Mouse (Mus musculus) urinary bladder, postnatal 14 days (tissue): ENCODE data around the gene Mxi1.
A peak's percentile ranks its signal among the peaks of the same experiment; 100 is the strongest.

ENCODE experiments used
- DNase-seq: peaks from one replicate; pipeline ENCODE4 v3.0.0; 2021; ENCODE audit warnings: low spot score

Mxi1 gene

GRCm38 (mm10) chr19:53299829-53300181, 10.5 kb upstream of the Mxi1 start:
- no peak for DNase-seq

GRCm38 (mm10) chr19:53303382-53303781, 6.9 kb upstream of the Mxi1 start:
- no peak for DNase-seq

DNA sequence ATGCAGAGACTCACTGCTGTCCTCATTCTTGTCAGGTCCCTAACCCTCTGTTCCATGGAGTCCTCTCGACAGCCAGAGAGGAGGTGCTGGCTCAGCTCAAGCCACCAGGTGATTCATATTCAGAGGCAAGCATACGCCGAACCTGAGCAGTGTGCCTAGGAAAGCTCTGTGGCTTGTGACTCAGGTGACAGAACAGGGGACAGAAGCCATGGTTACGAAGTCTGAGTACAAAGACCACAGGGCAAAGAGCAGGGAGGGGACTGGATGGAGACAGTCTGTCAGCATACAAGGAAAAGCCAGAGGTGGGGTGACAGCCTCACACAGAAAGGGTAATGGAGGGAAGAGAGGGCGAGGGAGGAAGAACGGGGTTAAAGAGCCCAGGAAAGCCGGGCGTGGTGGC, 4.7 kb upstream of the Mxi1 start:
- DNase-seq = no peak

DNA sequence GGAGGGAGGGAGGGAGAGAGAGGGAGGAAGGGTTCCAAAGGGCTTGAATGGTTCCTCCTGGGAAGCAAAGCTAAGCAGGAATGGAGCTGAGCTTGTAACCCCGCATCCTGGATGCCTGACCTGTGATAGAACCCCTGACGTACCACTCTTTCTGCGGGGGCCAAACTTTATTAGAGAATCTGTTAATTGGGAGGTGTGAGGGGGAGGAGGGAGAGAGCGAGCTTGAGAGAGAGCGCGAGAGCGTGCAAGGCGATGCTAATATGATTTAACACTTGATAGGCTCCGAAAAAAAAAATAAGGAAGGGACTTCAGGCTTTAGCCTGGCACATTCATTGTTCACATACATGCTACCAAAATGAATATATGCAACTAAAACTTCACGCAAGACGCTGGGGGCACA, 3.6 kb upstream of the Mxi1 start:
- no peak for DNase-seq

DNA sequence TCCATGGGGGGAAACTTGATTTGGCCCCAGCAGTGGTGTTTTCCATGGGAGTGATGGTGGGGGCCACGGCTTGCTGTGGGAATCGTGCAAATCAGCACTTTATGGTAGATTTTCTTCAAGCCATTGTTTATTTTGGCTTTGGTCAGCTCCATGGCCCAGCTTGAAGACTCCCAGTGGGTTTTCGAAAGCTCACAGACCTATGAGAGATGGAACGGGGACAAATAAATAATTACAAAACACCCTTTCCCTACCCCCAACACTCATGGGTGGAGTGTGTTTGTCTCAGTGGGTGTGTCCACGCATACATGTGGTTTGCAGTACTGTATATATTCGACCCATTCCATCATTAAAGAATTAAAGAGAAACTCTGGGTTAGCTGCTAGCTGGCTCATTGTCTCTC, 3.1 kb upstream of the Mxi1 start:
- DNase-seq = no peak

DNA sequence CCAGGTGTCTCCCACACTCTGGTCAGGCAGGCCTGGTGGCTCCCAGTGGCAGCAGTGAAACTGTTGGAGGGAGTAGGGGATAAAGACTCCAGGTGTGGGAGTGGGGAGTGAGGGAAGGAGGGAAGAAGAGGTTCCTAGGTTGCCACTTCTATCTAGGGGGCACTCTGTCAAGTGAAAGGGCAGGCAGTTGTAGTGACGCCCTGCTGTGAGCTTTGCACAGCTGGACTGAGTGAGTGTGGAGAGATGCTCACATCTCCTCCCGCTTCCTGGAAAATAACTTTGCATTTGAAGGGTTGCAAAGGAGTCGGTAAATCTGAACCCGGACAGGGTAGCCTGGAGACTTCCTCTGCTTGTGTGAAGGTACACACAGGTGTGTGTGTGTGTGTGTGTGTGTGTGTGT, 687 bp upstream of the Mxi1 start:
- DNase-seq = no peak

DNA sequence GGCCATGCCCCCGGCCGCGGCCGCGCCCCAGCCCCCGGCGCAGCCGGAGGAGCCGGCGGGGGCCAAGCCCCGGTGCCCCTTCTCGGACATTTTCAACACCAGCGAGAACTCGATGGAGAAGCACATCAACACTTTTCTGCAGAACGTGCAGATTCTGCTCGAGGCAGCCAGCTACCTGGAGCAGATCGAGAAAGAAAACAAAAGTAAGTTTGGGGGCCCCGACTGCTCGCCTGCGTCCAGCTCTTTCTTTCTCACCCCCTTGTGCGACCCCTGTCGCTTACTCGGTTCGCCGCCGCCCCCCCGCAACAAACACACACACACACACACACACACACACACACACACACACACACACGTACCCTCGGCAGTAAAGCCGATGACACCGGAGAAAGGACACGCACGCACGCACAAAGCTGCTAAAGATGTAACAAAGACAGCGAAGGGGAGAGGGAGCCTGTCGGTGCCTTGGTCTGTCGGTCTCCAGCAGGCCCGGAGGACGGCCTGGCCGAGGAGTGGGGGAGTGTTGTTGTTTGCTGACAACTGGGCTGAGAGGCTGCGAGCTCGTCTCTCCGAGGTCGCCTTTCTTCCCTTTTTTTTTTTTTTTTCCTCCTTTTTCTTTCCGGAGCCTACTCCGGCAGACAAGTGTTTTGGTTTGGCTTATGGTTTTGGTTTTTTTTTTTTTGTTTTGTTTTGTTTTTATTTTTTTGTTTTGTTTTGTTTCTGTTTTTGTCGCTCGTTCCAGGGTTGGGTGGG, 629 bp downstream of the Mxi1 start:
- peak; percentile 48 for DNase-seq

DNA sequence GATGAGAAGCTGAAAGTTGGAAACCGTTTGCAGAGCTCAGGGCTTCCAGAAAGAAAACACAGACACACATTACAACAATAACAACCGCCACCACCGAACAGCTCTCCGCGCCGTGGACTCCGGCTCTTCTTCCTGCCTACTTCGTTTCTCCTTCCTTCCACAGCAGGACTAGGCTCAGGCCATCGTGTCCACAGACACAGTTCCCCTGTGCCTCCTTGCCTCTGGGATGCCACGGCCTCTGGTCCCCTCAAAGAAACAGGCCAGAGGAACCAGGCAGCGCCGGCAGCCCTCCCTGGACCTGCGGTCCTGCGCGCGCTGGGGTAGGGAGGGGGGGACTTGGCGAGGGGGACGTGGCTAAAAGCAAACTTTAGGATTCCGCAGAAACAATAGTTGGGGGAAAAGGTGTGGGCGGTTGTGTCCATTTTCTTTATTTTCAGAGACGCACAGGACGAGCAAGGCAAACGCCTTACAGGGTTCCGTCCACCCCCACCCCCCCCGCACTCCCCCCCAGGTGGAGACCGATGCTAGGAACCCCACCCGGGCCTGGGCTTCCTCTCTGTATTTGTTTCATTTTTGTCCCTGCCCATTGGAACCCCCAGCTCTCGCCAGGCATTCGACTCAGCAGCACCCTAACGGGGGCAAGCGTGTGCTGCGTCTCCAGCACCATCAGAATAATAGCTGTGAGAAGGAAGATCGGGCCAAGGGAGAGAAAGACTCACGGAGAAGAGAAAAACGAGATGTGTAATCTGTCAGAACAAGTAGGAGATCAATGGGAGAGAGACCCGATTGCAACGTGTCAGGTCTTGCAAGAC, 1.4 kb downstream of the Mxi1 start:
- DNase-seq = peak; percentile 32

DNA sequence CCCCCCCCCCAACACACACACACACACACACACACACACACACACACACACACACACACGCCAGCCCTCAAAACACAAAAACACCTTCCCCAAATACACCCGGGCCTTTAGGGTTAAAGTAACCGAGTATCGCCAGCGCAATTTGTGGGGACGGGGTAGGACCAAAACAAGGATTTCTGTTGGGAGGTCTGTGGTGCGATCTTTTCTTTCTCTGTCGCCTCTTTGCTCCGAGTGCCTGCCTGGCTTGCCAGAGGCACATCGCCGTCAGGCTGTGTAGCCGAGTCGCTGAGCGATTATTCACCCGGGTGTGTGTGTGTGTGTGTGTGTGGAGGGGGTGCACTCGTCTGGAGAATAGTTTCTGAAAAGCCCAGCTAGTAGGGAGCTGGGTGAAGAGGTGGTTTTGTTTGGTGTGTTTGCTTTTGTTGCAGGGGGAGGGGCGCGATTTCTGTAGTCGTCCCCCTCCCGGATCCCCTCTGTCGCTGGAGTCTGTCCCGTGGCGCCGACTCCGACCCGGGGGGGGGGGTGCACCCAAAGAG, 2.1 kb downstream of the Mxi1 start:
- peak; percentile 61 for DNase-seq

GRCm38 (mm10) chr19:53312951-53313683, 2.8 kb downstream of the Mxi1 start:
- DNase-seq = peak; percentile 68

DNA sequence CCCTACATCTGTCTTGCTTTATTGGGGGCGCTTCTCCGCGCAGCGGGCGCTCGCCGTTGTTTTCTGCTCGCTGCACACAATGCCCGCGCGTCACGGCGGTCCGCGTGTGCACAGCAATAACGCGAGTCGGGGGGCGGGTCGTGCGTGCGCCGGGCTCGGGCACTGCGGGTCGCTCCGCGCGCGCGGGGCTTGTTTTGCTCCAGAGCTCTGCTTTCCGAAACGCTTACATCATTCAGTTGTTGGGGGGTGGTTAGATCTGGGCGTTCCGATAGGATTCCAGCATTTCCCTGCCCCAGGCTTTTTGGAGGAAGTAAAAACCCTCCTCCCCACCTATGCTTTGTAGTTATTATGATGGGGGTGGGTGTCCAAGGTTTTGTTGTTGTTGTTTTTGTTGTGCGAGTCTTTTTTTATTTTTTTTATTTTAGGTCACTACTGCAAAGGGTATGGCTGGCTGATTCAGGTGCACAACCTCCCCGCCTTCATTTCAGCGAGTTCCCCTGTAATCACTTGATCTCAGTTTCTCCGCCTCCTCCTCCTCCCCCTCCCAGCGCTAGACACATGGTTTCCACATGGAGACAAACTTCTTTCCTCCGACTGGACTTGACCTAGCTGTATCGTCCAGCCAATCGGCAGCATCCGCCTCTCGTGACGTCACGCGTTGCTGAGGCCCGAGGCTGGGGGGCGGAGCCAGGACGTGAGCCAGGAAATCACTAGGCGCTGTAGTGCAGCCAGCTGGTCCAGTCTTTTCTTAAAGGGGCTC, 3.5 kb downstream of the Mxi1 start:
- DNase-seq = peak; percentile 99

DNA sequence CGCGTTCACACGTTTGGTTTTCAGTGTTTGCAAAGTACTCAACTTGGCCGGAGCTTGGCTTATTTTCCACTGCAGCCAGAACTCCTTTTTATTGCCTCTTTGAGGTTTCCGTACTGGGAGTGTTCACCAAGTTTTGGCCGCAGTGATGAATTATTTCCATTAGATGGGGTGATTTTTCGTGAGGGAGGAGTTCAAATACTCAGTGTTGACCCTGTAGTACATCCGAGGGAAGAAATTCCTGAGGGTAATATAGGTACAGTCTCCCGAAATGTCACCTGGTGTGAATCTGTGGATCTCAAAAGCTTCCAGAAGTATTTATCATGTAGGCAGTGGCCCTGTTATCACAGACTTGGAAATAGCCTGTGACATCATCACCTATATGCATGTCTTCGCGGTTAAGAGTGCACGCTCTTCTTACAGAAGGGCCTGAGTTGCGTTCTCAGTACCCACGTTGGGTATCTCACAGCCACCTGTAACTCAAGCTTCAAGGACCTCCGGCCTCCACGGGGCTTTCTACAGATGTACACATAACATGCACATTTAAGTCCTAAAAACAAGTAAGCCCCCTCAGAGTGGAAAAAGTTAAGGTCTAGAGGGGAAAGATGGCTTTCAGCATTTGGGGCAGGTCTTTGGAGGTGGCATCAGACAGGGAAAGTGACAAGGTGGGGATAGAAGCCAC, 4.4 kb downstream of the Mxi1 start:
- no peak for DNase-seq

DNA sequence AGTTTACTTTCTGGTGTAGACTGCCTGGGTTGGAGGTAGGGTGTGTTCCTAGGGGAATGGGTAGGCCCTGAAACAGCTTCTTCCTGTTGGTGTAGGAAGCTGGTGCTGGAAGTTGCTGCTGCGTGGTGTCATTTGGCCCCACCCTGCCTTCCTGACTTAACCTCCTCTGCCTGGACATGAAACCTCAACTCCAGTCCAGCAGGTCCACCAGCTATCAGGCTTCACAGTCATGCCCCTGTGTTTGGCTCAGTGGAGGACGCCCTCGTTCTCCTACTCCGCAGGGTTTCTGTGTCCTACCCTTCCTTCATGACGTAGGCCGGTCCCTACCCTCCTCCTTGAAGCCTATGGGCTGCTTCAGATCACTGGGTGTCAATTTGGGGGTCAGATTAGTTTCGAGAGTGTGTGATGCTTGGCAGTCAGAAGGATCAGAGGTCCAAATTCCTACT, 4.9 kb downstream of the Mxi1 start:
- peak; percentile 56 for DNase-seq

DNA sequence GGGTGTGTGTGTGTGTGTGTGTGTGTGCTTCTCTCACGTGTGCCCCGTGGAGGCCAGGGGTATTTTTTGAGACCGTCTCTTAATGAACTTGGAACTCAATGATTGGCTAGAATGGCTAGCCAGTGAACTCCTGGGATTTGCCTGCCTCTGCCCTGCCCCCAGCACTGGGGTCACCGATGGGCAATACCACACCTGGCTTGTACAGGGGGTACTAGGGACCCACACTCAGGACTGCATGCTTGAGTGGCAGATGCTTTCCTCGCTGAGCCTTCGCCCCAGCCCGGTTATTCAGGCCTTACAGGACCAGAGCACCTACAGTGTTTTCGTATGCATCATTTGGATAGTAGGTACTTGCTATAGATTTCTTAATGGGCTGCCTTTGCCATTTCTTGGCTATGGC, 5.8 kb downstream of the Mxi1 start:
- DNase-seq = no peak

GRCm38 (mm10) chr19:53316963-53317362, 6.6 kb downstream of the Mxi1 start:
- no peak for DNase-seq

DNA sequence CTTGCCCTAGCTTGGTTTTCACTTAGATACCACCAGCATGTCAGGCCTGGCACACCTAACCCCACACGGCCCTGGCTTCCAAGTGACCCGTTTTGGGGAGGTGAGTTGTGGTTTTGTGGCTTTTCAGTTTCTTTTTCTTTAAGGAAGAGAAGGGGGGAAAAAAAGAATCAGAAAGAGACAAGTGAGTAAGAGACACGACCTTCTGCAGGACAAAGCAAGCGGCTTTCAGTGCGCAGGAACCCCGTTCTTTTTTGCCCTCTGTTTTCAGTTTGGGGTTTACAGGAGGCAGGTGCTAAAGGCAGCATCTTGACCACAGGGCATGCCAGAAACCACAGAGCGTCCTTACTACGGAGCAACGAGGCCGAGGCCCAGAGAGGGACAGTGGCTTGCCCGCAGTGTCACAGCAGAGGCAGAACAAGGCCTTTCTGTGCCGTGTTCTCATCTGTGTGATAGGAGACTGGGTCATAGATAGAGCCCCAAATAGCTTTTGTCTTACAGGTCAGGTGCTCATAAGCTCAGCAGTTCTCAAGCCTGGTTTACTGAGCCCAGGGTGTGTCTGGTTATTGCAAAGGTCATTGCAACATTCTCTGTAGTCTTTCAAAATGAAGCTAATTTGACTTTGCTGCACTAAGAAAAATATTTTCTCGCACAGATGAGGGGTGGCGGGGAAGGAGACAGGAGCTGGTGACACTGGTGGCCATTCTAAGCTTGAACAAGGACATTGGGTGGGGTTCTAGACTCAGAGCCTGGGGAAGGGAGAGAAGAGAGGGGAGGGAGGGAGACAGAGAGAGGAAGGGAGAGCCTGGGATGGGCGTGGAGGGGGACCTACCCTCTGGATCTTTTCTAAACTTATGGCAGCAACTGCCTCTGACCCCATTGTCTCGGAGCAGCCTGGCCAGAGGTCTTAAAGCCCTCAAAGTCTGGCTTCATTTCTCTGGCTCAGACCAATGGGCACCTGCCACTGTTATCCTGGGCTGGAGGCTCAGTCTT, 8.1 kb downstream of the Mxi1 start:
- no peak for DNase-seq

DNA sequence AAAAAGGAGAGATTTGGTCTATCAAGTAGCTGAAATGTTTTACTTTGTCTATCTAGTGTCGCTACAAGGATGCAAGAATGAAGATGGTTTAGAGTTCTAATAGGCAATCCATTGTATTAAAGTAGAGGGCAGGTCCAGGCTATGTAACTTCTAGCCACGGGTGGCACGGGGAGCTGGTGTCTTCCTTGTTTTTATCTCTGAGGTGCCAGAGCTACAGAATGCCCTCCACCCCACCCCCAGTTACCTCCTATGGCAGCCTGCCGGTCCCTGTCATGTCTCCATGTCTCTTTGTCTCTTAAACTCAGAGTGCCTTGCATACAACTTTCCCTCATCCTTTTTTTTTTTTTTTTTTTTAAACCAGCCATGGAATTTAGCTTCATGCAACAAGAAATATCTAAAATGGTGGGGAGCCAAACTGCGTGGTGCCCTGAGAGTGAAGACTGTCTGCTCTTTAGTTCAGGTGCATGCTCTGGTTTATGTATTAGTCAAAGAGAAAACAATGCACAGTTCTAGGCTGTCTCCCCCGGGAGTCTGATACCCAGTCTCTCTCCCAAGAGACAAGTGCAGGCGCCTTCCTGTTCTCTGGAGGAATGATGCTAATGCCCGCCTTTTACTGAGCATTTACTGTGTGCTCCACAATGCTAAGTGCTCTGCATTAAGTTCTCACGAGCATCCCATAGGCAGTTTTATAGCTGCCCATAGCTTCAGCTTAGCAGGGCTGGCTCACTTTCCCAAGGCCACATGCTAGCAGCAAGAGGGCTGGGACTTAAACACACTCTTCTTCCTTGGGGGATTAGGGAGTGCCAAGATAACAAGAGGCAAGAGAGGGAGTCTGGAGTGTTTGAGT, 10.2 kb downstream of the Mxi1 start:
- DNase-seq = no peak

GRCm38 (mm10) chr19:53321273-53321672, 11.0 kb downstream of the Mxi1 start:
- DNase-seq = peak; percentile 69

DNA sequence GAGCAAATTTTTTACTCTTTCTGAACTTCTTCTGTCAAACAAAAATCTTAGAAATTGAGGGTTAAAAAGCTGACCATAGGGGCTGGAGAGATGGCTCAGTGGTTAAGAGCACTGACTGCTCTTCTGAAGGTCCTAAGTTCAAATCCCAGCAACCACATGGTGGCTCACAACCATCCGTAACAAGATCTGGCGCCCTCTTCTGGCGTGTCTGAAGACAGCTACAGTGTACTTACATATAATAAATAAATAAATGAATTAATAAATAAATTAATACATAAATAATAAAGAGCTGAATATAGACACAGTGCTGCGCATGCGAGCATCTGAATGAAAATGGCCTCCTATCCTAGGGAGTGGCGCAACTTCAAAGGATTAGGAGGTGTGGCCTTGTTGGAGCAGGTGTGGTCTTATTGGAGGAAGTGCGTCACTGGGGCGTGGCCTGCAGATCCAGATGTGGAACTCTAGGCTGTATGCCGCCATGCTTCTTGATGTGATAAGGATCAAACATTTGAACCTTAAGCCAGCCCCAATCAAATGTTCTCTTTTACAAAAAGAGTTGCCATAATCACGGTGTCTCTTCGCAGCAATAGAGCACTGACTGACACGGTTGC, 12.2 kb downstream of the Mxi1 start:
- DNase-seq = no peak
